Mouse (Mus musculus) limb, embryonic 15.5 days (tissue): ENCODE data around the gene Sf3a2. TPM values are rescaled to one million over a fixed set of nuclear protein-coding genes. Genes with fewer than 3 reads are reported as not detected.
"Not testable (repeated sequence)": the region's sequence is repeated elsewhere in the genome, so short reads cannot be mapped to it uniquely, and the experiment has no call there.

ENCODE experiments used
- ATAC-seq: fragments of 200-750 bp; cut with Nextera tagmentation; 2 replicates; pipeline ENCODE4 v1.8.0; 2017; ENCODE audit warnings: low read depth, moderate TSS enrichment; ENCODE audit not compliant: insufficient number of reproducible peaks, low FRiP score, low TSS enrichment
- H3K27ac ChIP-seq: fragments of 300-500 bp; sonication (generic); 2 replicates; pipeline ENCODE4 v1.5.1; 2015; ENCODE audit warnings: moderate library complexity, mild to moderate bottlenecking, inconsistent platforms
- H3K27me3 ChIP-seq: fragments of 300-500 bp; sonication (generic); 2 replicates; pipeline ENCODE4 v1.6.1; 2015; ENCODE audit warnings: inconsistent platforms
- H3K36me3 ChIP-seq: fragments of 300-500 bp; sonication (generic); 2 replicates; pipeline ENCODE4 v1.6.1; 2015; ENCODE audit warnings: inconsistent platforms
- H3K4me1 ChIP-seq: fragments of 300-500 bp; sonication (generic); 2 replicates; pipeline ENCODE4 v1.6.1; 2015; ENCODE audit warnings: inconsistent platforms
- H3K4me2 ChIP-seq: fragments of 300-500 bp; sonication (generic); 2 replicates; pipeline ENCODE4 v1.6.1; 2015; ENCODE audit warnings: mild to moderate bottlenecking, inconsistent platforms
- H3K4me3 ChIP-seq: fragments of 300-500 bp; sonication (generic); 2 replicates; pipeline ENCODE4 v1.5.1; 2015; ENCODE audit warnings: mild to moderate bottlenecking, inconsistent platforms
- H3K9ac ChIP-seq: fragments of 300-500 bp; sonication (generic); 2 replicates; pipeline ENCODE4 v1.6.1; 2015; ENCODE audit warnings: inconsistent platforms
- H3K9me3 ChIP-seq: fragments of 300-500 bp; sonication (generic); 2 replicates; pipeline ENCODE4 v1.6.1; 2016; ENCODE audit warnings: inconsistent platforms
- WGBS: fragments of 180-500 bp; shearing (Covaris S2); methylation state at CpG from one replicate; pipeline ENCODE4 v1.1.7; 2015; 5-methylcytosine and 5-hydroxymethylcytosine counted together
- polyA plus RNA-seq: library from polyadenylated mRNA; unstranded; fragments of >200 nt; fragmentation: Nextera tagmentation; extraction: Ambion mirVana; gene quantifications from 2 replicates; pipeline ENCODE4 v1.2.1, GENCODE M21; 2015

Gene Sf3a2
- polyA plus RNA-seq, 1 experiment from 2014 or later = 59.0 TPM

- no peak overlapping the region for H3K9ac ChIP-seq
- 43% methylated on average over 2 of the region's 2 CpGs for WGBS
- no peaks in the 10 kb centered on the region for H3K4me1 ChIP-seq
- no peak overlapping the region for H3K27ac ChIP-seq
- no peak overlapping the region for H3K4me3 ChIP-seq
- no peak for ATAC-seq
- H3K9me3 ChIP-seq = no peaks in the 10 kb centered on the region
- H3K4me2 ChIP-seq = no peak overlapping the region
- H3K36me3 ChIP-seq = no peaks in the 10 kb centered on the region
- H3K27me3 ChIP-seq = no peaks in the 10 kb centered on the region
Observed at GRCm38 (mm10) chr10:80821991-80822390, 24.0 kb downstream of the Sf3a2 start.

- no peaks in the 10 kb centered on the region for H3K36me3 ChIP-seq
- H3K4me3 ChIP-seq = no peak overlapping the region
- 88% methylated on average over 5 of the region's 5 CpGs for WGBS
- no peak overlapping the region for H3K9ac ChIP-seq
- peaks cover 1% of the 10 kb centered on the region; the same call in 1 of the 2 replicates for H3K4me1 ChIP-seq
- no peaks in the 10 kb centered on the region for H3K27me3 ChIP-seq
- H3K9me3 ChIP-seq = no peaks in the 10 kb centered on the region
- ATAC-seq = no peak
- no peak overlapping the region for H3K4me2 ChIP-seq
- no peak overlapping the region for H3K27ac ChIP-seq
Observed at GRCm38 (mm10) chr10:80822528-80822927, 24.5 kb downstream of the Sf3a2 start.

GRCm38 (mm10) chr10:80823316-80823715 is 25.3 kb downstream of the Sf3a2 start:
- ATAC-seq = no peak
- Histone ChIP-seq H3K4me3 (no peak overlapping the region), H3K4me2 (no peak overlapping the region), H3K27ac (no peak overlapping the region), H3K9me3 (no peaks in the 10 kb centered on the region), H3K27me3 (no peaks in the 10 kb centered on the region), H3K9ac (no peak overlapping the region), H3K36me3 (no peaks in the 10 kb centered on the region), H3K4me1 (peaks cover 9% of the 10 kb centered on the region)
- 79% methylated on average over 1 of the region's 1 CpGs for WGBS

GRCm38 (mm10) chr10:80823847-80824643 is 26.0 kb downstream of the Sf3a2 start:
- ATAC-seq = no peak
- Histone ChIP-seq H3K36me3 (peaks cover 4% of the 10 kb centered on the region), H3K9ac (no peak overlapping the region), H3K4me2 (no peak overlapping the region), H3K27me3 (no peaks in the 10 kb centered on the region), H3K9me3 (no peaks in the 10 kb centered on the region), H3K27ac (no peak overlapping the region), H3K4me1 (peaks cover 13% of the 10 kb centered on the region), H3K4me3 (no peak overlapping the region)
- 65% methylated on average over 8 of the region's 8 CpGs for WGBS

GRCm38 (mm10) chr10:80824827-80825226 is 26.8 kb downstream of the Sf3a2 start:
- H3K4me3 ChIP-seq = no peak overlapping the region
- H3K9me3 ChIP-seq = no peaks in the 10 kb centered on the region
- no peak overlapping the region for H3K9ac ChIP-seq
- WGBS = 73% methylated on average over 2 of the region's 2 CpGs
- H3K4me1 ChIP-seq = peaks cover 20% of the 10 kb centered on the region
- no peaks in the 10 kb centered on the region for H3K27me3 ChIP-seq
- no peak overlapping the region for H3K27ac ChIP-seq
- ATAC-seq = no peak
- no peak overlapping the region for H3K4me2 ChIP-seq
- H3K36me3 ChIP-seq = peaks cover 11% of the 10 kb centered on the region

- no peaks in the 10 kb centered on the region for H3K9me3 ChIP-seq
- peaks cover 20% of the 10 kb centered on the region for H3K36me3 ChIP-seq
- peak within 1 kb of the TSS; percentile 91 for H3K4me2 ChIP-seq
- peaks cover 35% of the 10 kb centered on the region for H3K4me1 ChIP-seq
- H3K4me3 ChIP-seq = peak within 1 kb of the TSS; percentile 74
- peak; percentile 97 for ATAC-seq
- peak within 1 kb of the TSS; percentile 94 for H3K9ac ChIP-seq
- H3K27me3 ChIP-seq = no peaks in the 10 kb centered on the region
- WGBS = under 1% methylated on average over 80 of the region's 82 CpGs
- H3K27ac ChIP-seq = peak within 1 kb of the TSS; percentile 88
Observed at GRCm38 (mm10) chr10:80826151-80827062, 28.4 kb downstream of the Sf3a2 start, which contains the start of gene Oaz1. Oaz1 (plus strand) TSS chr10:80826656.

GRCm38 (mm10) chr10:80827063-80827869 is 29.3 kb downstream of the Sf3a2 start:
- WGBS = 6% methylated on average over 28 of the region's 29 CpGs
- Histone ChIP-seq H3K27ac (peak overlapping the region; percentile 88), H3K4me2 (peak overlapping the region; percentile 91), H3K9ac (peak overlapping the region; percentile 94), H3K4me1 (peaks cover 37% of the 10 kb centered on the region), H3K9me3 (no peaks in the 10 kb centered on the region), H3K27me3 (no peaks in the 10 kb centered on the region), H3K4me3 (peak overlapping the region; percentile 74), H3K36me3 (peaks cover 20% of the 10 kb centered on the region)
- no peak for ATAC-seq

GRCm38 (mm10) chr10:80827870-80828420 is 29.9 kb downstream of the Sf3a2 start:
- WGBS = 73% methylated on average over 10 of the region's 10 CpGs
- Histone ChIP-seq H3K9ac (peak overlapping the region; percentile 94; the same call in 1 of the 2 replicates), H3K27ac (no peak overlapping the region), H3K4me3 (peak overlapping the region; percentile 74), H3K4me2 (peak overlapping the region; percentile 91), H3K9me3 (no peaks in the 10 kb centered on the region), H3K27me3 (peaks cover 2% of the 10 kb centered on the region; the same call in 1 of the 2 replicates), H3K4me1 (peaks cover 37% of the 10 kb centered on the region), H3K36me3 (peaks cover 20% of the 10 kb centered on the region)
- ATAC-seq = no peak

- peaks cover 20% of the 10 kb centered on the region for H3K36me3 ChIP-seq
Observed at GRCm38 (mm10) chr10:80828587-80828986, 30.6 kb downstream of the Sf3a2 start.

GRCm38 (mm10) chr10:80829359-80830278 is 31.6 kb downstream of the Sf3a2 start:
- no peak overlapping the region for H3K4me3 ChIP-seq
- H3K36me3 ChIP-seq = peaks cover 20% of the 10 kb centered on the region
- peaks cover 37% of the 10 kb centered on the region for H3K4me1 ChIP-seq
- H3K27me3 ChIP-seq = peaks cover 19% of the 10 kb centered on the region
- H3K4me2 ChIP-seq = no peak overlapping the region
- no peak overlapping the region for H3K27ac ChIP-seq
- 67% methylated on average over 1 of the region's 1 CpGs for WGBS
- H3K9me3 ChIP-seq = no peaks in the 10 kb centered on the region
- no peak overlapping the region for H3K9ac ChIP-seq
- ATAC-seq = no peak

More at GRCm38 (mm10) chr10:80828587-80828986, 30.6 kb downstream of the Sf3a2 start:
- H3K9me3 ChIP-seq, ATAC-seq, H3K27ac ChIP-seq, H3K27me3 ChIP-seq, H3K9ac ChIP-seq: not testable (repeated sequence)
- WGBS = 73% methylated on average over 9 of the region's 9 CpGs
- Histone ChIP-seq H3K4me2 (peak overlapping the region; percentile 91; the same call in 1 of the 2 replicates), H3K4me1 (peaks cover 37% of the 10 kb centered on the region), H3K4me3 (peak overlapping the region; percentile 74; the same call in 1 of the 2 replicates)
